In genomic region chr6:114663707-114664106, GRCm38 (mm10) we compare ENCODE assay signal across 21 mouse cellular contexts. TPM values are rescaled to one million over a fixed set of nuclear protein-coding genes. Genes with fewer than 3 reads are reported as not detected.
DNase-seq lines count a peak whose midpoint lies in the region; ATAC-seq and TF ChIP-seq lines count a peak whose summit lies in the region.
"Had no signal": no experiment of that assay in that cellular context is flagged by ENCODE, and none has a peak within 500 bp of the region (broad histone marks: within the 10 kb centered on the region; RNA-seq: fewer than 3 reads in every experiment).

No protein-coding gene starts in this region.

- no peak overlapping the region for H3K9ac ChIP-seq in forebrain, embryonic 14.5 days (ENCODE audit: low read length)
- H3K9ac ChIP-seq in forebrain, embryonic 11.5 days (ENCODE audit: low read length) = no peak overlapping the region
- no peak overlapping the region for H3K9ac ChIP-seq in heart, adult 2 months (ENCODE audit: low read depth, low read length)
- no peak overlapping the region for H3K9ac ChIP-seq in heart, embryonic 12.5 days
- no peak overlapping the region for H3K9ac ChIP-seq in lung, embryonic 15.5 days
- H3K9ac ChIP-seq: embryonic facial prominence, embryonic 15.5 days; hindbrain, embryonic 12.5 days; midbrain, embryonic 13.5 days; neural tube, embryonic 12.5 days had no signal

- 88% methylated on average over 2 of the region's 2 CpGs for WGBS in forebrain, embryonic 14.5 days
- WGBS in forebrain, embryonic 11.5 days = 90% methylated on average over 2 of the region's 2 CpGs
- WGBS in heart, adult 2 months = 38% methylated on average over 2 of the region's 2 CpGs
- WGBS in heart, embryonic 12.5 days = 84% methylated on average over 2 of the region's 2 CpGs
- 43% methylated on average over 2 of the region's 2 CpGs for WGBS in lung, embryonic 15.5 days

- no peak for ATAC-seq in forebrain, embryonic 14.5 days
- ATAC-seq in forebrain, embryonic 11.5 days (replicated peaks; ENCODE audit: low FRiP score) = no peak
- no peak for ATAC-seq in heart, embryonic 12.5 days (ENCODE audit: insufficient number of reproducible peaks, low FRiP score)
- ATAC-seq in lung, embryonic 15.5 days (ENCODE audit: borderline replicate concordance, extremely low read depth, low FRiP score, low TSS enrichment) = no peak
- no peak for ATAC-seq in granulocyte monocyte progenitor cell, adult 5-6 weeks (replicated peaks; ENCODE audit: poor library complexity, severe bottlenecking)
- ATAC-seq: activated CD4-positive, CD25-positive, alpha-beta regulatory T cell, adult 4 months; midbrain, embryonic 13.5 days had no signal

- no peak for TF ChIP-seq CTCF in heart, adult 2 months (IDR thresholded peaks at IDR 0.05)

- no peak overlapping the region for H3K4me2 ChIP-seq in forebrain, embryonic 14.5 days (ENCODE audit: low read length)
- H3K4me2 ChIP-seq in forebrain, embryonic 11.5 days (ENCODE audit: low read depth, low read length, severe bottlenecking) = no peak overlapping the region
- no peak overlapping the region for H3K4me2 ChIP-seq in heart, embryonic 12.5 days
- no peak overlapping the region for H3K4me2 ChIP-seq in lung, embryonic 15.5 days
- H3K4me2 ChIP-seq: embryonic facial prominence, embryonic 15.5 days; hindbrain, embryonic 12.5 days; midbrain, embryonic 13.5 days; neural tube, embryonic 12.5 days had no signal

- TF ChIP-seq POLR2A in heart, adult 2 months (IDR thresholded peaks at IDR 0.05; ENCODE audit: insufficient read depth, low read depth, low read length) = no peak

- no peaks in the 10 kb centered on the region for H3K36me3 ChIP-seq in forebrain, embryonic 14.5 days (ENCODE audit: control insufficient read depth, insufficient read depth, low read length)
- no peaks in the 10 kb centered on the region for H3K36me3 ChIP-seq in forebrain, embryonic 11.5 days (ENCODE audit: control insufficient read depth, insufficient read depth, low read length)
- no peaks in the 10 kb centered on the region for H3K36me3 ChIP-seq in heart, adult 2 months (ENCODE audit: control insufficient read depth, insufficient read depth, low read length)
- H3K36me3 ChIP-seq in heart, embryonic 12.5 days = no peaks in the 10 kb centered on the region
- no peaks in the 10 kb centered on the region for H3K36me3 ChIP-seq in lung, embryonic 15.5 days
- H3K36me3 ChIP-seq: embryonic facial prominence, embryonic 15.5 days; hindbrain, embryonic 12.5 days; midbrain, embryonic 13.5 days; neural tube, embryonic 12.5 days had no signal

- H3K27ac ChIP-seq in forebrain, embryonic 14.5 days (ENCODE audit: low read depth, low read length) = no peak overlapping the region
- H3K27ac ChIP-seq in forebrain, embryonic 11.5 days (ENCODE audit: low read depth, low read length) = no peak overlapping the region
- H3K27ac ChIP-seq in heart, adult 2 months = peak overlapping the region; percentile 5; the same call in 1 of the 2 replicates
- H3K27ac ChIP-seq in heart, embryonic 12.5 days (ENCODE audit: poor library complexity, severe bottlenecking) = no peak overlapping the region
- peak overlapping the region; percentile 23; the same call in 1 of the 2 replicates for H3K27ac ChIP-seq in lung, embryonic 15.5 days
- H3K27ac ChIP-seq: embryonic facial prominence, embryonic 15.5 days; hindbrain, embryonic 12.5 days; midbrain, embryonic 13.5 days; neural tube, embryonic 12.5 days had no signal

- no peaks in the 10 kb centered on the region; the same call in 1 of the 2 replicates for H3K4me1 ChIP-seq in forebrain, embryonic 14.5 days (ENCODE audit: control insufficient read depth, insufficient read depth, low read length)
- no peaks in the 10 kb centered on the region for H3K4me1 ChIP-seq in forebrain, embryonic 11.5 days (replicated peaks; ENCODE audit: control insufficient read depth, insufficient read depth, low read length)
- peaks cover 9% of the 10 kb centered on the region for H3K4me1 ChIP-seq in heart, adult 2 months (ENCODE audit: control insufficient read depth, insufficient read depth, low read length)
- peaks cover 16% of the 10 kb centered on the region for H3K4me1 ChIP-seq in heart, embryonic 12.5 days (replicated peaks)
- peaks cover 6% of the 10 kb centered on the region for H3K4me1 ChIP-seq in lung, embryonic 15.5 days
- H3K4me1 ChIP-seq: hindbrain, embryonic 12.5 days; midbrain, embryonic 13.5 days; neural tube, embryonic 12.5 days had no signal

- no peaks in the 10 kb centered on the region for H3K9me3 ChIP-seq in forebrain, embryonic 14.5 days (replicated peaks; ENCODE audit: control insufficient read depth, low read length)
- no peaks in the 10 kb centered on the region for H3K9me3 ChIP-seq in forebrain, embryonic 11.5 days (ENCODE audit: control insufficient read depth, low read length)
- no peaks in the 10 kb centered on the region for H3K9me3 ChIP-seq in heart, embryonic 12.5 days (replicated peaks)
- no peaks in the 10 kb centered on the region for H3K9me3 ChIP-seq in lung, embryonic 15.5 days
- H3K9me3 ChIP-seq: embryonic facial prominence, embryonic 15.5 days; hindbrain, embryonic 12.5 days; midbrain, embryonic 13.5 days; neural tube, embryonic 12.5 days had no signal

- DNase-seq in forebrain, embryonic 14.5 days (ENCODE audit: low spot score) = peak; percentile 6
- DNase-seq in forebrain, embryonic 11.5 days (ENCODE audit: low spot score) = no peak
- no peak for DNase-seq in heart, adult 2 months
- no peak for DNase-seq in lung, postnatal 14 days
- no peak for DNase-seq in adrenal gland, postnatal 36 days
- DNase-seq: adrenal gland, postnatal 14 days; cerebellum, adult 11-12 months; cerebellum, postnatal 14 days; embryo, embryonic 11 days; kidney, adult 2 months; kidney, postnatal 14 days; right cerebral cortex, postnatal 4 days; thymus, postnatal 14 days had no signal

- H3K79me2 ChIP-seq in heart, adult 2 months (replicated peaks; ENCODE audit: control insufficient read depth, insufficient read depth, low read length) = no peaks in the 10 kb centered on the region

- TF ChIP-seq EP300 in heart, adult 2 months (IDR thresholded peaks at IDR 0.05; ENCODE audit: insufficient read depth, low read depth, low read length) = no peak

- intact Hi-C loops in heart, adult 2 months (cut with DNase I) = no loop called here

- H3K27me3 ChIP-seq in forebrain, embryonic 14.5 days (replicated peaks; ENCODE audit: control insufficient read depth, insufficient read depth, low read length) = no peaks in the 10 kb centered on the region
- no peaks in the 10 kb centered on the region for H3K27me3 ChIP-seq in forebrain, embryonic 11.5 days (ENCODE audit: control insufficient read depth, insufficient read depth, low read length)
- H3K27me3 ChIP-seq in heart, adult 2 months (ENCODE audit: control insufficient read depth, insufficient read depth, low read length) = no peaks in the 10 kb centered on the region
- H3K27me3 ChIP-seq in heart, embryonic 12.5 days (replicated peaks) = no peaks in the 10 kb centered on the region
- H3K27me3 ChIP-seq in lung, embryonic 15.5 days = no peaks in the 10 kb centered on the region
- H3K27me3 ChIP-seq: embryonic facial prominence, embryonic 15.5 days; hindbrain, embryonic 12.5 days; midbrain, embryonic 13.5 days; neural tube, embryonic 12.5 days had no signal

- H3K4me3 ChIP-seq in forebrain, embryonic 14.5 days (ENCODE audit: low read depth, low read length) = no peak overlapping the region
- no peak overlapping the region for H3K4me3 ChIP-seq in forebrain, embryonic 11.5 days (ENCODE audit: low read depth, low read length)
- H3K4me3 ChIP-seq in heart, adult 2 months = no peak overlapping the region
- H3K4me3 ChIP-seq in heart, embryonic 12.5 days = no peak overlapping the region
- H3K4me3 ChIP-seq in lung, embryonic 15.5 days = no peak overlapping the region
- H3K4me3 ChIP-seq: embryonic facial prominence, embryonic 15.5 days; hindbrain, embryonic 12.5 days; midbrain, embryonic 13.5 days; neural tube, embryonic 12.5 days had no signal

RNA-seq across cellular contexts. Expression of gene Atg7, which starts 20.8 kb away (rescaled TPM):
- 21.1 and 21.8 TPM in 2 replicates for polyA plus RNA-seq in forebrain, embryonic 14.5 days (2014; fragmentation: Nextera tagmentation; extraction: Ambion mirVana)
- 20.3 and 22.0 TPM in 2 replicates for polyA plus RNA-seq in forebrain, embryonic 11.5 days (2014; fragmentation: Nextera tagmentation; extraction: Ambion mirVana)
- total RNA-seq in heart, adult 2 months (2021) = 10 to 100 TPM in 1 of 2 experiments, 1 to 10 TPM in 1; 9.9 to 10.7 TPM
- 11.1 and 14.6 TPM in 2 replicates for polyA plus RNA-seq in heart, adult 2 months (2012; rRNA removed)
- polyA plus RNA-seq in heart, embryonic 12.5 days (2016; fragmentation: Nextera tagmentation; extraction: Ambion mirVana) = 18.2 and 18.4 TPM in 2 replicates
- 21.5 and 22.6 TPM in 2 replicates for polyA plus RNA-seq in lung, embryonic 15.5 days (2015; fragmentation: Nextera tagmentation; extraction: Ambion mirVana)
- total RNA-seq in adrenal gland, postnatal 36 days (2021) = 10 to 100 TPM; 28.4 to 31.7 TPM
- total RNA-seq in granulocyte monocyte progenitor cell, adult 5-6 weeks (2014; fragmentation: Nextera tagmentation) = 36.4 and 45.2 TPM in 2 replicates
- total RNA-seq in granulocyte monocyte progenitor cell, adult 5-6 weeks (2017) = 16.9 and 18.7 TPM in 2 replicates

Comparison
In these comparisons a context has a peak if more than half of its experiments do, and no peak if none do; other contexts are left out.
1. H3K27ac ChIP-seq: peak in heart, adult 2 months (single experiment) and lung, embryonic 15.5 days (single experiment); none in forebrain, embryonic 14.5 days (single experiment), forebrain, embryonic 11.5 days (single experiment) and heart, embryonic 12.5 days (single experiment).